Mouse (Mus musculus) megakaryocyte progenitor cell, adult 5-6 weeks (primary cell): ENCODE results near the gene Tmem256. TPM values are rescaled to one million over a fixed set of nuclear protein-coding genes. Genes with fewer than 3 reads are reported as not detected.

Experiments used
- ATAC-seq: replicated peaks from 2 replicates; pipeline ENCODE4 v1.8.0; 2016; ENCODE audit warnings: mild to moderate bottlenecking, moderate TSS enrichment, inconsistent platforms; ENCODE audit not compliant: poor library complexity
- total RNA-seq, 2 experiments: library from RNA; stranded (forward) in 1 of 2; stranded (reverse) in 1 of 2; fragments of 157-497, 149-512 nt in 1 of 2; fragments of 200-1000 nt in 1 of 2; gene quantifications; 2 replicates each; pipeline versions ENCODE4 v1.2.3 to v1.2.4; 2015 to 2017

Gene Tmem256
- total RNA-seq, 2 experiments from 2014 or later: 238 to 240 TPM

DNA sequence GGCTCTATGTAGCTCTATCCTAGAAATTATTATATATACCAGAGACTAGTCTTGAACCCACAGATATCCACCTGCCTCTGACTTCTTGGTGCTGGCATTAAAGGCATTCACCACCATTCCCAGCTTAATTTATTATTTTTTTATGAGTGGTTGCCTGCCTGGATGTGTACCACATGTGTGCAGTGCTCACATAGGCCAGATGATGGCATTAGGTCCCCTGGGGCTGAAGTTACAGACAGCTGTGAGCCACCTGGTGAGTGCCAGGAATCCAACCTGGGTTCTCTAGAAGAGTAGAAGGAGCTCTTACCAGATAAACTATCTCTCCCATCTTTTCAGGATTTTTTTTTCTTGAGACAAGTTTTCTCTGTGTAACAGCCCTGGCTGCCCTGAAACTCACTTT is 28.0 kb upstream of the Tmem256 start:
- ATAC-seq: no peak

GRCm38 (mm10) chr11:69815155-69815554 is 23.2 kb upstream of the Tmem256 start, which contains the start of gene Gm39566:
Gm39566 (minus strand) TSS chr11:69815298.
- no peak for ATAC-seq

- ATAC-seq: no peak
Measured at GRCm38 (mm10) chr11:69816520-69816919, 21.8 kb upstream of the Tmem256 start.

GRCm38 (mm10) chr11:69818365-69818764 is 19.9 kb upstream of the Tmem256 start, which contains the start of gene Spem2:
Spem2 (minus strand) TSS chr11:69818465.
- ATAC-seq: no peak

DNA sequence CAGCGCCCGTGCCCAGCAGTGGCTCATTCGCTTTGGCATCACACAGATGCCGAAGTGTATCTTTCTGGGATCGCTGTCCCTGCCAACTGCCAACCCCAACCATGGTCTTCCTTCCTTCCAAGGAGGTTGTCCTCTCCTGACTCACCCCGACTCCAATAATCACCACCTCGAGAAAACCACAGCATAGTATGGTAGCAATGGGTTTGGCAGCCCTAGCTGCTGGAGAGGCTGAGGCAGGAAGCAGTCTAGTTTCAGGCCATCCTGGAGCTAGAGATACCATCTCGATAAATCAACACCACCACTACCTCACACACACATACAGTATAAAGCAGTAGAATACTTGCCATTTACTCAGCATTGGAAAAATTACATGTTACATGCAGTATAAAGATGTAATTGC is 19.4 kb upstream of the Tmem256 start:
- ATAC-seq: no peak

DNA sequence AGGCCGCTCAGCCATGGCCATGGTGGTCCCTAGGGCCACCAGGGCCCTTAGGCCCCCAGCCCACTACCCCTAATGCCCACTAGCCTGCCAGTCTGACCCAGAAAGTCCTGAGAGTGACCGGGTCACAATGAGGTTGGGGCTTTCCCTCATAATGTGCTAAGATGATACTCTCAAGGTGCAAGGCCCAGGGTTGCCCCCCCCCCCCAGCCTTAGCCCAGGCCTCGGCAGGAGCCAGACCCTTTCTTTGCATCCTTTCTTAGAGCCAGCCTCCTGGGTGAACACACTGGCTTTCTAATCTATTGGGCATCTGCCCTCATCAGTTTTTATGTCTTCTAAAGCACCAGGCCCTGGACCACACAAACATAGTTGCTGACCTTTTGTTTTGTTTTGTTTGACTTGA is 16.2 kb upstream of the Tmem256 start, which contains the start of gene Spem1:
Gene Spem1, minus strand, starts transcription at position 101 of the 400 bp plus-strand sequence.
- ATAC-seq: no peak

DNA sequence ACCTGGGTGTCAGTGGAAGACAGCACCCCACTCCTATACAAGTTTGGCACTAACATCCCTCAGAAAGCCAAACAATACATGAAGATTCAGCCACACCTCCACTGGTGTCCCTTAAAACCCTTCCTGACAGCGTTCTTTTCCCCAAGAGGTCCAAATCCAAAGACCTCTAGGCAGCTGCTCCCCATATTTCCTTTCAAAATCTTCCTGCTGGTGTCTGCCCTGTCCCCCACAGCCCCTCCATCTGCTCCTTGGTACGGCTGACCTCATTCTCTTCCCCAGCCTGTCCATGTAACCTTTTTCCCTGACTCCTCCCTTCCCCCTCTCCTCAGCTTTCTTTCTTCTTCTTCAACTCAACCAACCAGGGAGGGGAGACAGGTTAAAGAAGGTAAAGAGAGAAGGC is 14.9 kb upstream of the Tmem256 start:
- no peak for ATAC-seq

- ATAC-seq: no peak
Measured at GRCm38 (mm10) chr11:69828832-69829231, 9.5 kb upstream of the Tmem256 start.

DNA sequence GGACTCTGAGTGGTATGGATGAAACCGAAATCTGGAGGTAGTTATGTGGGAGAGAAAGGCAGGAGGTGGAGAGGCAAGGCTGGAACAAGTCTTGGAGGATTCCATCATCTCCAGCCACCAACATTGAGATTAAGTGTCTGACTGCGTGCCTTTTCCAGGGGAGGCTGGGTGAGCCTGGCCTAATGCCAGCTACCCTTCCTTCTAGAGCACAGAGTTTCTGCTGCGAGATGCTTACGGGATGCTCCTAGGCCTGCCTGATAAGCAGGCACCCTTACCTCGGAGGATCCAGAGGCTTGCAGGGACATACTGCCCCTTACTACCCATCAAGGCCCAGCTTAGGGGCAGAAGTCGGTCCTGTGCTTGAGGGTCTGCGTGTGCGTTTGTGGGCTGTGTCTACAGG is 4.8 kb upstream of the Tmem256 start:
- ATAC-seq: no peak

DNA sequence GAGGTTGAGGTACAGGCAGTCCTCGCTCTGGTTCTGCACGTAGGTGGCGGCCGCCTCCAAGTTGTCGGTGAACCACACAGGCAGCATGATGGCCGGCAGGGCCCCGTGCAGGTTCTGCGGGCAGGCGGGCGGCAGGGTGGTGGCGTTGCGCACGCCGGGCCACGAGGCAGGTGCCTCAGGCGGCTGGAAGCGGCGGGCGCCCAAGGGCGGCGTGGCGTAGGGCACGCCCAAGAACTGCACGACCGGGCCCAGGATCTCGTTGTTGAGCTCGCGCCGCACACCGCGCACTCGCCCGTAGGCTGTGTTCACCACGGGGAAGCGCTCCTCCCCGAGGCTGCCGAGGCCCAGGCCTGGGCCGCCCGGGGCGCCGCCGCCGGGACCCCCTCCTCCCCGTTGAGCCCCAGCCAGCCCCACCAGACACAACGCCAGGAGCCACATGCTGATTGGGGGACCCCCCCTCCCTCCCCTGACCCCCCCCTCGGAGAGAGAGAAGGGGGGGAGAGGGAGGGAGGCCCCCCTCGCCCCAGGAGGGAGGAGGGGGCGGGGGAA is 4.2 kb upstream of the Tmem256 start:
- peak; percentile 48 for ATAC-seq

DNA sequence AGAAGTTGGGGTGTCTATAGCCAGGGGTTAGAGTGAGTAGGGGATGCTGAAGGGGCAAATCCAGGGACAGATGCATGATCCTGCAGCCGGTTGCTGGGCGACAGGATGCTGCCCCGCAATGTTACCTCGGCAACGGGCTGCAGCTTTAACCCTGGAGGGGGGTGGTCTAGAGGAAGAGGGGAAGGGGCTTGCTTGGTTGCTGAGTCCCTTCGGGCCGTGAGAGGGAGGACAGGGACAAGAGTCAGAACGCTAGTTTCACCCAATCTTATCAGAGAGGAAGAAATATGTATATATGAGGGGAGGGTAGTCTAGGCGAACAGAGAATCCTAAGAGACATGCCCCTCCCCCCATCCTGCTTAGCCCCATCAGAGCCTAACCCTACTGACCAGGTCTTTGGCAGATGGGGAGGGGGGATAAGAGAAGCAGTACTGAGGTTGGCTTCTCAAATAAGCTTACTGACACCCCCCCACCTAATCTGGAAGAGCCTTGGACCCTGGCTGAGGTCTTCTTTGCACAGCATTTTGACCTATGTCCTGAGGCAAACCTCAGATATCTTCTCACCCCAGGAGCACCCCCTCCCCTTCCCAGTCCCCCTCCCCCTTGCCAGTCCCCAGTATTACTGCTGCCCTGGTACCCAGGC is 2.9 kb upstream of the Tmem256 start:
- ATAC-seq: no peak

GRCm38 (mm10) chr11:69835966-69836335 is 2.4 kb upstream of the Tmem256 start:
- no peak for ATAC-seq

- ATAC-seq: no peak
Measured at GRCm38 (mm10) chr11:69836703-69837576, 1.4 kb upstream of the Tmem256 start.

- ATAC-seq: no peak
Measured at GRCm38 (mm10) chr11:69837604-69837951, 736 bp upstream of the Tmem256 start, which contains the start of gene Nlgn2. Nlgn2 (minus strand) TSS chr11:69837784.

DNA sequence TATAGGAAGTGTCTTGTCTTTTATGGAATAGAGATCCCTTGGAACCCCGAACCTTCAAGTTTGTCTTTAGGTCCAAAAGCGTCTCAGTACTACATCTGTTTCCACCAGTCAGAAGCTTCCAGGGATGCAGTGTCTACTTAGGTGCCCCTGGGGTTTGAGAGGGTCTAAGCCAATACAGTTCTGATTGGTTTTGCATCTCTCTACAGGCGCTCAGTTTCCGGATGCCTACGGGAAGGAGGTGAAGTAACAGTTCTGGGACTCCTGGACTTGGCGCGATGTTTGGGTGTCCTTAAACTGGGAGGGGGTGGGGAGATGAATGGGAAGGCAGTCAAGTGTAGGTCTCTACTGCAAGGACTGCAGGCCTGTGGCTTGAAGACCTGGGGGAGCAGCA is 395 bp downstream of the Tmem256 start:
- no peak for ATAC-seq

DNA sequence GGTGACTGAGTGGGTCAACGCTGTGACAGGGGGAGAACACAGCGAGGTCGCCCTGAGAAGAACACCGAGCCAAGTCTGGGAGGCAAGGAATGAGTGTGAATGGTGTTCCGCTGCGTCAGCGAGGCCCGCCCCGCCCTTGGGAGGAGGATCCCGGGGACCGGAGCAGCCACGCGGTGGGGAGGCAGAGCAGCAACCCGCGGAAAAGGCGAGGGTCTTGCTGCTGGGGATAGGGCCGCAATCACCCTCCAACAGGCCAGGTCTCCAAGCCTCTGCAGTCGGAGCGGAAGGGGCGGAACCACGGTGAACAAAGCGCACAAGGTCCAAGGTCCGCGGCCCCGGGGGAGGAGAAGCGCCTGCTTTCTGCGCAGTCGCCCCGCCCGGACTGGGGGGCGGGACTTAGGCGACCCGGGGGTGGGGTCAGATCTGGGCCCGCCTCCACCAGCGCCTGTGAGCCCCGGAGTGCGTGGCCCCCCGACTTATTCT is 7.9 kb downstream of the Tmem256 start, which contains the start of gene Plscr3:
Gene Plscr3, plus strand, starts transcription at position 179 of the 483 bp plus-strand sequence.
- ATAC-seq: peak; percentile 85

DNA sequence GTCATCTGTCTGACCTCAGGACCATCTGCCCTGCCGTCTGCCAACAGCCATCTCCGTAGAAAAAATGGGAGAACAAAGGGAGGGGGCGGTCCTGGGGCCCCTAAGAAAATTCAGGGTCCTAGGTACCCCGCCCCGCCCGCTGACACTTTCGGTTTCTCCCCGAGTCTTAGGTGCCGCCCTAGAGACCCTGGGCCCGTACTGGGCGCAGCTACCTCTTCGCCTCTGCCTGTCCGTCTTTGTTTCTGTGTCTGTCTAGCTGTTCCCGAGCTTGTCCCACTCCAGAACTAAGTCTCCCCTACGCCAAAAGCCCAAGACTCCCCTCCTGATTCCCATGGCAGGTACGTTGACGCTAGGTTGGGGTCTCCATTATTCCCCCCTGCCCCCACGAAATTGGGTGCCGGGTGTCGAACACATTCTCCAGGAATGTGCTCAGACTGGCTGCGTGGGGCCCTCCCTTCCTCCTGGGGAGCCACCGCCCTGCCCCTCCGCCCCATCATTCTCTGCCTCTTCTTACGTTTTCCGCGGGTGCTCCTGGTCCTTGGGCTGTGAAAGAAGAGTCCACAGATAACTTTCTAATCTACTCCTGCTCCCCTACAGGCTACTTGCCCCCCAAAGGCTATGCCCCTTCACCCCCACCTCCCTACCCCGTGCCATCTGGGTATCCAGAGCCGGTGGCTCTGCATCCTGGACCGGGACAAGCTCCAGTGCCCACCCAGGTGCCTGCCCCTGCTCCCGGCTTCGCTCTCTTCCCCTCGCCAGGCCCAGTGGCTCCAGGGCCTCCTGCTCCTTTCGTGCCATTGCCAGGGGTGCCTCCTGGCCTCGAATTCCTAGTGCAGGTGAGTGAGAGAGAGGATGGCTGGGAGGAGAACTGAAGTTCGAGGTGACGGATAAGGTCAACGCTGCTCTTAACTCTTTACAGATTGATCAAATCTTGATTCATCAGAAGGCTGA is 8.7 kb downstream of the Tmem256 start:
- ATAC-seq: 0 out of 2 replicates have a peak, but pooled peaks have one; percentile 17

DNA sequence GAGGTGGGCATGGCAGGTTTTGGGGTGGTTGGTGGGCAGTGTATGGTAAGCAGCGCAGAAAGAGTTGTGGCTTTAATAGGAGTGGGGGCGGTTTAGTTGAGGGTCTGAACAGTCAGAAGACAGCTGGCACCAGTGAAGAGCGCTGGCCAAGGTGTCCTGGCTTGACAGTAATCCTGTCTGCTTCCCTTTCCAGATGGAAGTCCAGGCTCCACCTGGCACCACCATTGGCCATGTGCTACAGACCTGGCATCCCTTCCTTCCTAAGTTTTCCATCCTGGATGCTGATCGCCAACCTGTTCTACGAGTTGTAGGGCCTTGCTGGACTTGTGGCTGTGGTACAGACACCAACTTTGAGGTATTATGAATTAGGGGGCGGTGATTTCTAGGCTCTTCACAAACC is 9.7 kb downstream of the Tmem256 start:
- no peak for ATAC-seq

- ATAC-seq: no peak
Measured at GRCm38 (mm10) chr11:69849128-69849527, 10.8 kb downstream of the Tmem256 start.

- ATAC-seq: no peak
Measured at GRCm38 (mm10) chr11:69849884-69850283, 11.6 kb downstream of the Tmem256 start.
